Mouse (Mus musculus): ENCODE data around the gene Fam20b. TPM values are rescaled to one million over a fixed set of nuclear protein-coding genes. Genes with fewer than 3 reads are reported as not detected.

The Fam20b gene
- total RNA-seq, 2 experiments from 2014 or later = 45.0 to 47.7 TPM

GRCm38 (mm10) chr1:156733559-156733958, 14.7 kb upstream of the Fam20b start:
- intact Hi-C loops (cut with DNase I) = no loop called here
- DNase-seq = peak; percentile 34 to 36

DNA sequence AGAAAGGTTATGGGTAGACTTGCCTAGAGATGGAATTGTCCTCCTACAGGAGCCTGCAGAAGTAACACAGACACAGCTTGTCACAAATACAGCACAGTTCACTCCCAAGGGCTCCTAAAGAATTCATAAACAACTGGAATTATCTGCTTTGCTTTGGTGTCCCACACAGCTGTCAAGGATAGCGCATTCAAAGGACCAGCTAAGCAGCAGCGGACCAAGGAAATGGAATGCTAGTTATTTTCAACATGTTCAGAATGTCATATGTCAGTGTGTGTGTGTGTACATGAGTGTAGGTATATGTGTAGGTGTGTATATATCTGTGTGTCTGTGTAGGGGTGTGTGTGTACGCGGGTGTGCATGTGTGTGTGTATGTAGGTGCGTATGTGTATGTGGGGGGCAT, 14.1 kb upstream of the Fam20b start:
- no peak for DNase-seq
- intact Hi-C loops (cut with DNase I) = no loop called here

- intact Hi-C loops (cut with DNase I) = no loop called here
- no peak for DNase-seq
Measured at GRCm38 (mm10) chr1:156730802-156731201, 11.9 kb upstream of the Fam20b start.

DNA sequence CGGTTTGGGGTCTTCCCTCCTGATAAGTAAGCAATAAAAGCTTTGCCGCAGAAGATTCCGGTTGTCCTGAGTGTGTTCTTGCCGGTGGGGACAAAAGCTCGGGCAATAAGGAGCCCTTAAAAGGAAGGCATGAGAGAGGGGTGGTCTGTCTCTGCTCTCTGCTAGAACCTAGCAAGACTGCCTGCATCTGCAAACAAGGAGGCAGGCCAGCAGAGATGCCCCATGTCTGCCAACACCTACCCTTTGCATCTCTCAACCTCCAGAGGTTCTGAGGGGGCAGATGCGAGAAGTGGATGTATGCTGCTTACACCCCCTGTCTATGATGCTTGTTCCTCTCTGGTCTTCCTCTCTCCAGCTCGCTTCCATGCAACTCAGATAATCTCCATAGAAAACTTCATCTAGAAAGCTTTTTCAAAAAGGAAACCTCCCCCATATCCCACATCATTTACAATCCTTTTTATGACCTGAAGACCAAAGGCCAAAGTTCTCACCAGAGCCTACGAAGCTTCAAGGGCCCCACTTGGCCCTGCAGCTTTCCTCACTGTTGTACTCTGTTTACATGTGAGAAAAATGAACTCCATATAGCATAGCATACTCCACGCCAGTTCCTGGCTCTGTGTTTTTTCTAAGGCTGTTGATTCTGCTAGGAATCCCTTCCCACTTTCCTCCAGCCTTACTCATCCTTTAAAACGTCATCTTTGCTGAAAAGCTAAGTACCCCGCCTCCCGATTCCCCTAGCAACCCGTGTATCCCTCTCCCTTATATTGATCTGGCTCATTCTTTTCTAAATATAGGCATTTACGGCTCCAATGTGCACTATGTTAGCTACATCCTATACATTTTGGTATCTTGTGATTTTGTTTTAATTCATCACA, 8.6 kb upstream of the Fam20b start:
- no peak for DNase-seq
- intact Hi-C loops (cut with DNase I) = no loop called here

- intact Hi-C loops (cut with DNase I) = no loop called here
- no peak for DNase-seq
Measured at GRCm38 (mm10) chr1:156722089-156722488, 3.2 kb upstream of the Fam20b start.

DNA sequence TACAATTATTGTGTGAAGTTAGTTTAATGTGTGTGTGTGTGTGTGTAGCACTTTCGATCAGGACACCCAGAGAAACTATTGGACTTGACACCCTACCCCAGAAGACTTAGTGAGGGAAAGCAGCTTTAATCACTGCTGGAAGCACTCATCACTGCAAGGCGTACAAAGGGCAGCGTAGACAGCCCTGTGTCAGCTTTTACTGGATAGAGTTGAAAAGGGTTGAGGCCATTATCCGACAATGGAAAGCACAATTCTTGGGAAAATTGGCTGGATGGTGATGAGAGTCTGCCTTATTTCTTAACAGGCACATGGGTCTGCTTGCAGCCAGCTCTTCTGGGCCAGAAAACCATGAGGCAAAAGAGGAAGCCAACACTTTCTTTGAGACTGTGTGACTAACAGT, 1.2 kb upstream of the Fam20b start:
- DNase-seq = no peak
- intact Hi-C loops (cut with DNase I) = no loop called here

DNA sequence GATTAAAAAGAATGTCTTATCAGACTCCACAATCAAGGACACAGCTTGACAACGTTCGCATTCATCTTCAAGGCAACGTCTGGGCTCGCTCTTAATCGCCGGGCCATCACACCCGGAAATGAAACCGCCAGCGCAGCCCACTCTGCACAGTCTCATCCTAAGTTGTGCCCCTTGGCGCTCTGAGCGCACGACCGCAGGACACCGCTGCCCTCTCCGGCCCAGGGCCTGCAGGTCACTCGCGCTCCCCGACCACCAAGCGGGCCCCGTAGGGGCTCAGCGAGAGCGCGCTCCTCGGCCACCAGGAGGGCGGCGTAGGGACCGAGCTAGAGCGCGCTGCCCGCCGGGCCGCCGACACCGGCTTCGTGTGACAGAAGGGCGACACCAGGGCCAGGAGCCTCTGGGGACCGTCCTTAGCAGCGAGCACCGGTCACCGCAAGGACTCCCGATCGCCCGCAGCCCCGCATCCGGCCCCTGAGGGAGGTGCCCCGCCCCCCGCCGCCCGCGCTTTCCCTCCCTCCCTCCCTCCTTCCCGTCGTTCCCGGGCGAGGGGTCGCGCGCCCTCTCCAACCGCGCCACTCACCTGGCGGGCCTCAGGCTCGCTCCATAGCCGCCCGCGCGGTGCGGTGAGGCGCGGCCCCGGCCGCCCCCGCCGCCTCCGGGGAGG, 468 bp downstream of the Fam20b start:
- intact Hi-C loops (cut with DNase I) = no loop called here
- DNase-seq = peak; percentile 67

GRCm38 (mm10) chr1:156717751-156718285, 1.1 kb downstream of the Fam20b start:
- intact Hi-C loops (cut with DNase I) = no loop called here
- no peak for DNase-seq

GRCm38 (mm10) chr1:156716681-156717080, 2.2 kb downstream of the Fam20b start:
- DNase-seq = no peak
- intact Hi-C loops (cut with DNase I) = no loop called here

- intact Hi-C loops (cut with DNase I) = no loop called here
- DNase-seq = peak; percentile 5 to 20
Measured at GRCm38 (mm10) chr1:156710472-156711098, 8.3 kb downstream of the Fam20b start.

- DNase-seq = no peak
- intact Hi-C loops (cut with DNase I) = no loop called here
Measured at GRCm38 (mm10) chr1:156708672-156709071, 10.2 kb downstream of the Fam20b start.

DNA sequence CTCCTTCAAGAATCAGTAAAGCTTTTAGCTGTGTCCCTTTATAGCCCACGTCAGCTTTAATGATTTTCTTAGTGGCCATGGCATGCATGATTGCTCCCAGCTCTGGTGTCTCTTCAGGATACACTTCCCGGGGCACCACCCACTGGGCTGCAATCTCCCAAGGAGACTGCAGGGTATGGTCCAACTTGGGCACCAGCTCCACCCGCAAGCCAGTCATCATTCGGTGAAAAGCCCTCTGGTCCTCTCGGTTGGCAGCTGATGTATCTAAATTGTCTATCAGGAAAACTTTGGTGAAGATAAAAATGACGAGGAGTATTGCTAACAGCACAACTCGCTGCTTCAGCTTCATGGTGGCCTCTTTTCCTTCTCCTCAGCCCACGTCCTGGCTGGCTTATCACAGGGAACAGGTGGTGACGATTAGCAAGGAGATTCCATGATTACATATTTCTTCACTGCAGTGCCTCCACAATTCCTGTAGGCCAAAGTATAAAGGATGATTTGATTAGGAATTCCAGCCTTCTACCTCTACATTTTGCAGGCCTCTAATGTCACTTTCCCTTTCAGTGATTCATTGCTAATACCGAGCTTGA, 13.1 kb downstream of the Fam20b start:
- intact Hi-C loops (cut with DNase I) = no loop called here
- DNase-seq = no peak

- intact Hi-C loops (cut with DNase I) = no loop called here
- no peak for DNase-seq
Measured at GRCm38 (mm10) chr1:156703444-156703843, 15.4 kb downstream of the Fam20b start.

- DNase-seq = no peak
- intact Hi-C loops (cut with DNase I) = no loop called here
Measured at GRCm38 (mm10) chr1:156702151-156702550, 16.7 kb downstream of the Fam20b start.

- intact Hi-C loops (cut with DNase I) = no loop called here
Measured at GRCm38 (mm10) chr1:156686025-156686661, 32.7 kb downstream of the Fam20b start.

GRCm38 (mm10) chr1:156679599-156679998, 39.3 kb downstream of the Fam20b start:
- intact Hi-C loops (cut with DNase I) = no loop called here
- no peak for DNase-seq

More at GRCm38 (mm10) chr1:156686025-156686661, 32.7 kb downstream of the Fam20b start:
- DNase-seq = no peak

DNA sequence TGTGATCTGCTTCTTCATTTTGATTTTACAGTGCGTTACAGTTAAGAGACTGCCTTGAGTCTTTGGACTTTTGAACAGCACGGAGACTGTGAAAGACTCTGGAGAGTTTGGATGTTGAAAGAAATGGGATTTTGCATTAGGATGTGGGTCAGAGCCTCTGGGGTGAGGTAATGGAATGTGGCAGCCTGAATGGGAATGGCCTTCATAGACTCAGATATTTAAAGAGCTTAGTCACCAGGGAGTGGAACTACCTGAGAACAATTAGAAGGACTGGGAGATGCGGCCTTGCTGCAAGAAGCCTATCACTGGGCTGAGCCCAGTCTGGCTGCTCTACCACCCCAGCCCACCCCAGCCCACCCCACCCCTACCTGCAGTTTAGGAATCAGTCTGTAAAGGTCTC, 41.7 kb downstream of the Fam20b start:
- no peak for DNase-seq
- intact Hi-C loops (cut with DNase I) = no loop called here

GRCm38 (mm10) chr1:156676596-156676995, 42.3 kb downstream of the Fam20b start:
- DNase-seq = peak; percentile 18 to 24
- intact Hi-C loops (cut with DNase I) = loop anchor here (1.0 kb wide), 1 partner anchor 36 kb away; no protein-coding TSS in a partner anchor

DNA sequence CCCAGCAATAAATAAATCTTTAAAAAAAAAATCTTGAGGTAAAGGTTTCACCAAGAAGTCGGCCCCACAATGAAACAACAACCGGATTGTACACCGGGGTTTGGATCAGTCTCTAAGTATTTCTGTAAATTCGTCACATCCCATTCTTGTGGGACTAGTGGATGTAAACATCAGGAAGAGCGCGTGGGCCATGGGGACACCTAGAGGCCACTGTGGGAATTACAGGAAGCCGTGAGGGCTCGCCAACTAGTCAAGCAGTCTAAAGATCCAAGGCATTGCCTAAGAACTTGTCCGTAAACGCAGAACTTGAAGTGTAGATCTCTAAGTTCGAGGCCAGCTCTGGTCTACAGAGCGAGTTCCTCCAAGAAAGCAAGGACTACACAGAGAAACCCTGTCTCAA, 42.7 kb downstream of the Fam20b start:
- DNase-seq = peak; percentile 62 to 76
- intact Hi-C loops (cut with DNase I) = loop anchor here (1.0 kb wide), 1 partner anchor 36 kb away; no protein-coding TSS in a partner anchor
